Comparison of ENCODE assay signal across 24 mouse cellular contexts in the genomic region with DNA sequence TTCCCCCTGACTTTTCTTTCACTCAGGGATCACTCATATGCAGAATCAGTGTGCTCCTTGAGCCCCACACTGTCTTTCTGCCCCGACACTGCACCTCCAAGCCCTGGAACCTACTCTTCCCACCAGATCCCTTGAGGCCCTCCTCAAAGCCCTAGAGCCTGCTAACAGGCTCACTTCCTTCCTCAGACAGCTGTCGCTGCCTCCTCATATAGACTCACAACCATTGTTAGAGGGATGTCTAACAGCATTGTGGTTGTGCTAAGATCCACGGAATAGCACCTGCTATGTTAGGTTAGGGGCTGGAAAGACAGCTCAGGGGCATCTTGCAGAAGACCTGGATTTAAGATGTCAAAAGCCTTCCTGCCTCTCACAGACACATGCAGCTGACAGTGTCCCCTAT. TPM values are rescaled to one million over a fixed set of nuclear protein-coding genes. Genes with fewer than 3 reads are reported as not detected.
"Had no signal": no experiment of that assay in that cellular context is flagged by ENCODE, and none has a peak within 500 bp of the region (broad histone marks: within the 10 kb centered on the region; RNA-seq: fewer than 3 reads in every experiment).

No protein-coding gene starts in this region.

- ATAC-seq: lung, postnatal 0 days had no signal

- DNase-seq: lung, adult 2 months; lung, postnatal 14 days; lung, postnatal 36 days; midbrain, embryonic 14.5 days; retina, postnatal 1 day; right cerebral cortex, adult 18-20 months; right cerebral cortex, postnatal 25 days; right cerebral cortex, postnatal 4 days; spleen, adult 18-20 months; thymus, adult 18-20 months; thymus, postnatal 14 days; thymus, postnatal 36 days had no signal

- H3K4me3 ChIP-seq: lung, embryonic 15.5 days; megakaryocyte, embryonic 14.5 days; midbrain, embryonic 12.5 days; neural tube, embryonic 12.5 days had no signal

- H3K9ac ChIP-seq: lung, embryonic 15.5 days; midbrain, embryonic 12.5 days; neural tube, embryonic 12.5 days had no signal

- H3K4me2 ChIP-seq: lung, embryonic 15.5 days; midbrain, embryonic 12.5 days; neural tube, embryonic 12.5 days had no signal

- H3K36me3 ChIP-seq: lung, embryonic 15.5 days; midbrain, embryonic 12.5 days; neural tube, embryonic 12.5 days had no signal

- H3K9me3 ChIP-seq: lung, embryonic 15.5 days; megakaryocyte, embryonic 14.5 days; midbrain, embryonic 12.5 days; neural tube, embryonic 12.5 days had no signal

- H3K27ac ChIP-seq: lung, embryonic 15.5 days; macrophage; midbrain, embryonic 12.5 days; neural tube, embryonic 12.5 days had no signal

- H3K27me3 ChIP-seq: lung, embryonic 15.5 days; midbrain, embryonic 12.5 days; neural tube, embryonic 12.5 days had no signal

RNA-seq across cellular contexts. Expression of gene Erv3, which starts 37.1 kb away (rescaled TPM):
- polyA plus RNA-seq: liver, embryonic 16.5 days; lung, adult 2 months; lung, embryonic 15.5 days; lung, postnatal 0 days; macrophage; midbrain, embryonic 12.5 days; midbrain, embryonic 14.5 days; midbrain, postnatal 0 days; neural tube, embryonic 12.5 days; neural tube, embryonic 14.5 days; small intestine, adult 2 months; stomach, embryonic 14.5 days; stomach, embryonic 16.5 days had no signal
